Mouse (Mus musculus) liver, embryonic 14.5 days (tissue): ENCODE measurements at regions not wholly inside any gene's neighbourhood (a gene's known extent, or its start where the extent isn't known, plus 50 kb on each side); places are given as distances from the start of the nearest gene placed in this dataset.

Experiments used
- CTCF ChIP-seq: IDR thresholded peaks from 2 replicates; pipeline ENCODE4 v1.5.1; 2016; ENCODE audit warnings: antibody characterized with exemption, low read depth, control low read depth
- EP300 ChIP-seq: IDR thresholded peaks from 2 replicates; pipeline ENCODE4 v1.6.1; 2016; ENCODE audit warnings: antibody characterized with exemption, low read depth

GRCm38 (mm10) chr15:56553851-56554250, 923.6 kb downstream of the Slc22a22 start:
- no peak for TF ChIP-seq CTCF
- TF ChIP-seq EP300 = no peak
